ENCODE assay signal across 13 mouse cellular contexts in the genomic region with DNA sequence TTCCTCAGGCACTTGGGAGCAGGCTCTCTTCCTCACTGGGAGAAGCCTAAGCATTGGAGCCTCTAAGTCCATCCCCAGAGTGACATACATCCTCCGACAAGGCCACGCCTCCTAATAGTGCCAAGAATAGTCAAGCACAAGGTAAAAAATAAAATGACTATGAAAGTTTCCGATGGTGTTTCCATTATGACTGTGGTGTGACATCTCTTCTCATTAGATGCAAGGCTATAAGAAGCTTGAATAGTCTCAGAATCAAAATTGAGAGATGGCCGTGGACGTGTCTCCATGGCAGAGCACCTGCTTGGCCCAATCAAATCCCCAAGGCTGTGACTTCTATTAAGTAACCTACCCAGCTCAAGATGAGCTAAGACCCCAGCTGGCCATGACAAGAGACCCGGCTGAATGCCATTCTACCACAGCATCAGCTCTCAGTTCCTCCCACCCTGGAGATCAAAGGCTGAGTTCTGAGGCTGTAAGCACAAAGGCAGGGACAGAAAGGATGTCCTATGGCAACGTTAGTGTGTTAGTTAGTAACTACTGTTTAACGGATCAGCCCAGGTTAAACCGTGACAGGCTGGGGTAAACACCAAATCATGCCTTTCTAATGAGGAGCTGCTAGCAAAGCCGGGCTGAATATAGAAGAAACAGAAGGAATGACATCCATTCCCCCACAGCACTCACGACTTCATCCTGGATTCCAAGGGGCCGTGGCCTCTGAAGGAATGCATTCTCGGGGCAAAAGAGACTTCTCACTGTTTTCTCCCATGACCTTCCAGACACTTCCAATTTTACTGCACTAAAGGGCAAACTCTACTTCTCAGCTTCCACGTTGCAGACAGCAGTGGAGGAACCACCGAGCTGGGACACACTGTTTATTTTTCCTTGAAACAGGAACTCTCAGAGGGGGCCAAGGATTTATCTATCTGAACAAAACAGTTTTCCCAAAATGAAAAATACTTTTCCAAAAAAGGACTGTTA.
A peak's percentile ranks its signal among the peaks of the same experiment; 100 is the strongest.
DNase-seq lines count a peak whose midpoint lies in the region; ATAC-seq and TF ChIP-seq lines count a peak whose summit lies in the region.
"Had no signal": no experiment of that assay in that cellular context is flagged by ENCODE, and none has a peak within 500 bp of the region (broad histone marks: within the 10 kb centered on the region; RNA-seq: fewer than 3 reads in every experiment).

No protein-coding gene starts in this region.

- no peak overlapping the region for H3K9ac ChIP-seq in limb, embryonic 13.5 days
- peak overlapping the region; percentile 17; the same call in 1 of the 2 replicates for H3K9ac ChIP-seq in intestine, embryonic 16.5 days (ENCODE audit: low read depth, low read length)
- H3K9ac ChIP-seq: forebrain, embryonic 15.5 days had no signal

- H3K9me3 ChIP-seq in limb, embryonic 13.5 days, result no peaks in the 10 kb centered on the region
- no peaks in the 10 kb centered on the region for H3K9me3 ChIP-seq in limb, embryonic 10.5 days (replicated peaks)
- no peaks in the 10 kb centered on the region for H3K9me3 ChIP-seq in intestine, embryonic 16.5 days (ENCODE audit: control insufficient read depth, low read length)
- H3K9me3 ChIP-seq: forebrain, embryonic 15.5 days had no signal

- no peak overlapping the region for H3K4me3 ChIP-seq in limb, embryonic 13.5 days
- no peak overlapping the region for H3K4me3 ChIP-seq in limb, embryonic 10.5 days
- no peak overlapping the region for H3K4me3 ChIP-seq in intestine, embryonic 16.5 days (ENCODE audit: low read length)
- no peak overlapping the region for H3K4me3 ChIP-seq in layer of hippocampus, adult 2 months
- H3K4me3 ChIP-seq: forebrain, embryonic 15.5 days had no signal

- 35% methylated on average over 15 of the region's 15 CpGs for WGBS in limb, embryonic 13.5 days
- 39% methylated on average over 15 of the region's 15 CpGs for WGBS in limb, embryonic 10.5 days
- 40% methylated on average over 15 of the region's 15 CpGs for WGBS in intestine, embryonic 16.5 days

- peaks cover 3% of the 10 kb centered on the region; the same call in 1 of the 2 replicates for H3K36me3 ChIP-seq in limb, embryonic 13.5 days
- peaks cover 2% of the 10 kb centered on the region; the same call in 1 of the 2 replicates for H3K36me3 ChIP-seq in limb, embryonic 10.5 days
- H3K36me3 ChIP-seq in intestine, embryonic 16.5 days (ENCODE audit: control insufficient read depth, insufficient read depth, low read length), result no peaks in the 10 kb centered on the region
- H3K36me3 ChIP-seq: forebrain, embryonic 15.5 days had no signal

- peak overlapping the region; percentile 44; the same call in 1 of the 2 replicates for H3K27ac ChIP-seq in limb, embryonic 13.5 days
- no peak overlapping the region for H3K27ac ChIP-seq in limb, embryonic 10.5 days
- H3K27ac ChIP-seq in intestine, embryonic 16.5 days (ENCODE audit: low read length), result peak overlapping the region; percentile 62
- H3K27ac ChIP-seq in layer of hippocampus, adult 2 months, result no peak overlapping the region
- H3K27ac ChIP-seq: forebrain, embryonic 15.5 days; macrophage had no signal

- no peak for TF ChIP-seq CTCF in layer of hippocampus, adult 2 months (conservative IDR thresholded peaks at IDR 0.05)

- no peak overlapping the region for H3K4me2 ChIP-seq in limb, embryonic 13.5 days (replicated peaks)
- H3K4me2 ChIP-seq in intestine, embryonic 16.5 days (ENCODE audit: low read depth, low read length), result 0 out of 2 replicates have a peak overlapping the region, but pooled peaks have one; percentile 0
- H3K4me2 ChIP-seq: forebrain, embryonic 15.5 days had no signal

- H3K27me3 ChIP-seq in limb, embryonic 13.5 days, result no peaks in the 10 kb centered on the region
- no peaks in the 10 kb centered on the region for H3K27me3 ChIP-seq in limb, embryonic 10.5 days (ENCODE audit: low read depth, poor library complexity, severe bottlenecking)
- H3K27me3 ChIP-seq in intestine, embryonic 16.5 days (replicated peaks; ENCODE audit: control insufficient read depth, insufficient read depth, low read length), result no peaks in the 10 kb centered on the region
- H3K27me3 ChIP-seq: forebrain, embryonic 15.5 days had no signal

- H3K4me1 ChIP-seq in limb, embryonic 13.5 days, result peaks cover 51% of the 10 kb centered on the region
- H3K4me1 ChIP-seq in limb, embryonic 10.5 days, result peaks cover 41% of the 10 kb centered on the region
- peaks cover 34% of the 10 kb centered on the region for H3K4me1 ChIP-seq in intestine, embryonic 16.5 days (ENCODE audit: control insufficient read depth, insufficient read depth, low read length)

- no peak for ATAC-seq in limb, embryonic 13.5 days (ENCODE audit: low FRiP score, low read depth)
- no peak; the same call in 1 of the 2 replicates for ATAC-seq in intestine, embryonic 16.5 days
- ATAC-seq: forebrain, embryonic 15.5 days had no signal

- DNase-seq in limb, embryonic 10.5 days (ENCODE audit: low spot score), result no peak
- DNase-seq in Muller cell, postnatal 12 days (ENCODE audit: inconsistent ontology term), result peak; percentile 25
- peak; percentile 33 for DNase-seq in lung, postnatal 36 days
- DNase-seq in spleen, postnatal 10 days (ENCODE audit: low spot score in 2 of 2), result no peak
- DNase-seq in adrenal gland, postnatal 10 days, result no peak
- DNase-seq in layer of hippocampus, adult 2 months (ENCODE audit: low spot score in 2 of 2), result no peak
- DNase-seq: adrenal gland, postnatal 25 days; cerebellum, postnatal 36 days; layer of hippocampus, adult 9-11 months had no signal

Comparison
In these comparisons a context has a peak if more than half of its experiments do, and no peak if none do; other contexts are left out.
1. H3K27ac ChIP-seq: peak in limb, embryonic 13.5 days (single experiment) and intestine, embryonic 16.5 days (single experiment); none in limb, embryonic 10.5 days (single experiment) and layer of hippocampus, adult 2 months (single experiment).
2. DNase-seq: peak in Muller cell, postnatal 12 days (single experiment) and lung, postnatal 36 days (single experiment); none in limb, embryonic 10.5 days (single experiment), spleen, postnatal 10 days (0 of 2), adrenal gland, postnatal 10 days (single experiment) and layer of hippocampus, adult 2 months (0 of 2).